Mouse (Mus musculus) ES-E14 (cell line): Measurements from ENCODE around the gene Brap. TPM values are rescaled to one million over a fixed set of nuclear protein-coding genes. Genes with fewer than 3 reads are reported as not detected.
"Not testable (repeated sequence)": the region's sequence is repeated elsewhere in the genome, so short reads cannot be mapped to it uniquely, and the experiment has no call there.

Source experiments
- DNase-seq: peaks from one replicate; pipeline ENCODE4 v3.0.0-alpha.2; 2013; ENCODE audit warnings: low read depth, low spot score
- H3K27ac ChIP-seq: 2 replicates; pipeline ENCODE4 v1.5.1; 2012; ENCODE audit warnings: low read depth, mild to moderate bottlenecking, low read length, moderate library complexity, mixed read lengths; ENCODE audit not compliant: poor library complexity, insufficient read depth, severe bottlenecking
- H3K36me3 ChIP-seq: 2 replicates; pipeline ENCODE4 v1.6.1; 2012; ENCODE audit warnings: mild to moderate bottlenecking, low read length, moderate library complexity, mixed read lengths; ENCODE audit not compliant: control insufficient read depth, poor library complexity, insufficient read depth, severe bottlenecking
- H3K4me1 ChIP-seq, 2 experiments: fragments of 150-350 bp in 1 of 2; sonication (generic) in 1 of 2; 2 replicates each; pipeline ENCODE4 v1.6.1; 2012; ENCODE audit warnings: low read length in 2 of 2, mild to moderate bottlenecking in 1 of 2, mixed read lengths in 1 of 2; ENCODE audit not compliant: control insufficient read depth in 2 of 2, insufficient read depth in 2 of 2, poor library complexity in 1 of 2
- H3K4me3 ChIP-seq, 2 experiments: fragments of 150-350 bp in 1 of 2; sonication (generic) in 1 of 2; 2 replicates each; pipeline ENCODE4 v1.5.1; 2012; ENCODE audit warnings: low read length in 2 of 2, low read depth in 1 of 2, mild to moderate bottlenecking in 1 of 2, mixed read lengths in 1 of 2; ENCODE audit not compliant: insufficient read depth in 1 of 2, poor library complexity in 1 of 2, severe bottlenecking in 1 of 2
- H3K9ac ChIP-seq: 2 replicates; pipeline ENCODE4 v1.6.1; 2012; ENCODE audit warnings: low read depth, mild to moderate bottlenecking, low read length, mixed read lengths; ENCODE audit not compliant: poor library complexity, insufficient read depth, severe bottlenecking
- H3K9me3 ChIP-seq: fragments of 150-350 bp; sonication (generic); 2 replicates; pipeline ENCODE4 v1.6.1; 2012; ENCODE audit warnings: low read depth, mild to moderate bottlenecking, low read length; ENCODE audit not compliant: control insufficient read depth, insufficient read depth
- CHD2 ChIP-seq: IDR thresholded peaks from 2 replicates; pipeline ENCODE4 v1.6.1; 2014; ENCODE audit warnings: mild to moderate bottlenecking, low read depth, low read length, inconsistent platforms
- HCFC1 ChIP-seq: IDR thresholded peaks from 2 replicates; pipeline ENCODE4 v1.6.1; 2012; ENCODE audit warnings: low read length, inconsistent platforms, borderline replicate concordance; ENCODE audit not compliant: insufficient read depth
- MAFK ChIP-seq: IDR thresholded peaks from 2 replicates; pipeline ENCODE4 v1.6.1; 2014; ENCODE audit warnings: mild to moderate bottlenecking, low read depth, low read length, inconsistent platforms; ENCODE audit not compliant: insufficient read depth
- ZC3H11A ChIP-seq: IDR thresholded peaks from 2 replicates; pipeline ENCODE4 v1.6.1; 2012; ENCODE audit warnings: low read depth, mild to moderate bottlenecking, inconsistent platforms, low read length, borderline replicate concordance
- ZNF384 ChIP-seq: IDR thresholded peaks from 2 replicates; pipeline ENCODE4 v1.6.1; 2012; ENCODE audit warnings: low read depth, low read length, inconsistent platforms
- in situ Hi-C, 2 experiments: fragments of 600-800 bp; cut with MboI; formaldehyde crosslinking; loops; one replicate each; pipeline ENCODE4 v1.15.1; 2025; ENCODE audit warnings: low sequenced_read_pairs in 2 of 2, inconsistent platforms in 1 of 2; ENCODE audit not compliant: unreplicated experiment in 2 of 2
- total RNA-seq: library from RNA; depleted of rRNA; stranded (reverse); fragments of 300-350 nt; gene quantifications from 2 replicates; pipeline ENCODE4 v1.2.3, GENCODE M21; 2012; rRNA removed

The Brap gene
- total RNA-seq: 24.2 and 31.8 TPM in 2 replicates

GRCm38 (mm10) chr5:121660059-121660896 lies at the start of gene Brap, which contains the start of gene Acad10:
Gene Brap (plus strand): TSS chr5:121660563.
Gene Acad10 (minus strand): TSS chr5:121660514.
- Histone ChIP-seq H3K9me3 (no peaks in the 10 kb centered on the region), H3K9ac (peak within 1 kb of the TSS; percentile 92), H3K27ac (no peak within 1 kb of the TSS), H3K4me1 (no peaks in the 10 kb centered on the region), H3K4me3 (peak within 1 kb of the TSS; percentile 64 to 86), H3K36me3 (peaks cover 6% of the 10 kb centered on the region)
- DNase-seq: peak; percentile 67
- in situ Hi-C loops: no loop called here
- TF ChIP-seq HCFC1: 0 out of 2 replicates have a peak, but pooled peaks have one; percentile 2
- TF ChIP-seq ZC3H11A: no peak
- TF ChIP-seq ZNF384: no peak

GRCm38 (mm10) chr5:121612036-121612435 lies 48.3 kb upstream of the Brap start:
- Histone ChIP-seq H3K9me3 (no peaks in the 10 kb centered on the region), H3K4me3 (no peak overlapping the region), H3K36me3 (no peaks in the 10 kb centered on the region), H3K9ac (no peak overlapping the region), H3K4me1 (peaks cover 0 to 3% of the 10 kb centered on the region in 2 experiments; a peak in 1 of 4 replicates), H3K27ac (no peak overlapping the region)
- DNase-seq: no peak
- TF ChIP-seq ZC3H11A (no peak), HCFC1 (no peak), ZNF384 (no peak), MAFK (no peak), CHD2 (no peak)
- in situ Hi-C loops: no loop called here

GRCm38 (mm10) chr5:121614921-121615320 lies 45.4 kb upstream of the Brap start:
- H3K9ac ChIP-seq, H3K9me3 ChIP-seq, H3K4me1 ChIP-seq, H3K36me3 ChIP-seq, H3K27ac ChIP-seq, DNase-seq, in situ Hi-C loops, H3K4me3 ChIP-seq: not testable (repeated sequence)

GRCm38 (mm10) chr5:121618592-121619513 lies 41.5 kb upstream of the Brap start, which contains the start of gene Acad12:
Gene Acad12 (minus strand): TSS chr5:121618938.
- peak; percentile 51 for DNase-seq
- Histone ChIP-seq H3K27ac (peak within 1 kb of the TSS; percentile 4; the same call in 1 of the 2 replicates), H3K4me1 (peaks cover 0 to 2% of the 10 kb centered on the region in 2 experiments; a peak in 1 of 4 replicates), H3K36me3 (no peaks in the 10 kb centered on the region; the same call in 1 of the 2 replicates), H3K9ac (peak within 1 kb of the TSS; percentile 73), H3K4me3 (peak within 1 kb of the TSS; percentile 65 to 90), H3K9me3 (no peaks in the 10 kb centered on the region)
- in situ Hi-C loops: no loop called here
- no peak for TF ChIP-seq HCFC1
- TF ChIP-seq ZNF384: 0 out of 2 replicates have a peak, but pooled peaks have one; percentile 75
